Mouse (Mus musculus) myocyte (in vitro differentiated cells): Measurements from ENCODE around the gene Cnn1. TPM values are rescaled to one million over a fixed set of nuclear protein-coding genes. Genes with fewer than 3 reads are reported as not detected.

Experiments used
- H3K27me3 ChIP-seq: one replicate; pipeline ENCODE4 v1.6.1; 2011; ENCODE audit not compliant: control insufficient read depth, insufficient read depth, insufficient read length
- H3K36me3 ChIP-seq: one replicate; pipeline ENCODE4 v1.6.1; 2011; ENCODE audit not compliant: control insufficient read depth, insufficient read depth
- H3K4me2 ChIP-seq: one replicate; pipeline ENCODE4 v1.6.1; 2011; ENCODE audit warnings: low read depth, control low read depth
- H3K4me3 ChIP-seq: one replicate; pipeline ENCODE4 v1.5.1; 2011; ENCODE audit warnings: mild to moderate bottlenecking, control low read depth, moderate library complexity
- H3K79me2 ChIP-seq: one replicate; pipeline ENCODE4 v1.6.1; 2011; ENCODE audit not compliant: control insufficient read depth, insufficient read depth
- H3ac ChIP-seq: one replicate; pipeline ENCODE4 v1.6.1; 2011; ENCODE audit not compliant: control insufficient read depth, insufficient read length
- CEBPB ChIP-seq: IDR thresholded peaks from 2 replicates; pipeline ENCODE4 v1.6.1; 2011; ENCODE audit warnings: mild to moderate bottlenecking, moderate library complexity; ENCODE audit not compliant: poor library complexity, insufficient read depth, severe bottlenecking
- E2F4 ChIP-seq: IDR thresholded peaks from one replicate; pipeline ENCODE4 v1.6.1; 2011; ENCODE audit warnings: mild to moderate bottlenecking, control low read depth, moderate library complexity; ENCODE audit not compliant: insufficient read depth
- MAX ChIP-seq: IDR thresholded peaks from one replicate; pipeline ENCODE4 v1.6.1; 2011; ENCODE audit warnings: low read depth, mild to moderate bottlenecking, control low read depth
- MYOD1 ChIP-seq, 3 experiments: IDR thresholded peaks; one replicate each; pipeline ENCODE4 v1.6.1; 2011; ENCODE audit warnings: control low read depth in 2 of 3, low read depth in 2 of 3, mild to moderate bottlenecking in 2 of 3, moderate library complexity in 1 of 3; ENCODE audit not compliant: insufficient read length in 2 of 3, control insufficient read depth in 1 of 3
- MYOG ChIP-seq, 3 experiments: IDR thresholded peaks; one replicate each; pipeline ENCODE4 v1.6.1; 2011; ENCODE audit warnings: control low read depth in 2 of 3, low read depth in 2 of 3, mild to moderate bottlenecking in 2 of 3; ENCODE audit not compliant: insufficient read length in 2 of 3, control insufficient read depth in 1 of 3, insufficient read depth in 1 of 3
- POLR2A ChIP-seq: IDR thresholded peaks from one replicate; pipeline ENCODE4 v1.6.1; 2011; ENCODE audit warnings: low read depth, mild to moderate bottlenecking, control low read depth, moderate library complexity; ENCODE audit not compliant: insufficient read length
- POLR2AphosphoS2 ChIP-seq: IDR thresholded peaks from one replicate; pipeline ENCODE4 v1.6.1; 2011; ENCODE audit warnings: low read depth, control low read depth; ENCODE audit not compliant: insufficient read length
- REST ChIP-seq: IDR thresholded peaks from one replicate; pipeline ENCODE4 v1.6.1; 2011; ENCODE audit warnings: mild to moderate bottlenecking, control low read depth, moderate library complexity; ENCODE audit not compliant: insufficient read depth, insufficient read length
- SRF ChIP-seq: IDR thresholded peaks from one replicate; pipeline ENCODE4 v1.6.1; 2011; ENCODE audit warnings: low read depth; ENCODE audit not compliant: control insufficient read depth, insufficient read length
- TCF12 ChIP-seq: IDR thresholded peaks from one replicate; pipeline ENCODE4 v1.6.1; 2011; ENCODE audit warnings: mild to moderate bottlenecking, control low read depth; ENCODE audit not compliant: poor library complexity, insufficient read depth, severe bottlenecking
- TCF3 ChIP-seq: IDR thresholded peaks from one replicate; pipeline ENCODE4 v1.6.1; 2011; ENCODE audit warnings: low read depth, control low read depth; ENCODE audit not compliant: insufficient read length
- USF1 ChIP-seq: IDR thresholded peaks from one replicate; pipeline ENCODE4 v1.6.1; 2011; ENCODE audit warnings: low read depth, mild to moderate bottlenecking, control low read depth, moderate library complexity
- polyA plus RNA-seq: library from polyadenylated mRNA; unstranded; fragments of >200 nt; fragmentation: generic; extraction: Trizol; gene quantifications from one replicate; pipeline ENCODE4 v1.2.1, GENCODE M21; 2012; ENCODE audit warnings: missing spikeins

The Cnn1 gene
- polyA plus RNA-seq, 1 experiment = 7.1 TPM

- TF ChIP-seq TCF12 (no peak), TCF3 (no peak), MYOG (IDR thresholded peaks at IDR 0.05; ENCODE audit: control insufficient read depth in 1 of 3, insufficient read depth in 1 of 3, insufficient read length in 2 of 3, low read depth in 2 of 3) (no peak), CEBPB (no peak), POLR2AphosphoS2 (no peak), REST (no peak), SRF (no peak), E2F4 (no peak), MAX (no peak), MYOD1 (IDR thresholded peaks at IDR 0.05; ENCODE audit: control insufficient read depth in 1 of 3, insufficient read length in 2 of 3, low read depth in 2 of 3) (no peak), POLR2A (no peak), USF1 (no peak)
- H3K4me3 ChIP-seq = no peak overlapping the region
- H3K36me3 ChIP-seq = no peaks in the 10 kb centered on the region
These were observed 47.7 kb upstream of the Cnn1 start for GRCm38 (mm10) chr9:22051161-22051957.

DNA sequence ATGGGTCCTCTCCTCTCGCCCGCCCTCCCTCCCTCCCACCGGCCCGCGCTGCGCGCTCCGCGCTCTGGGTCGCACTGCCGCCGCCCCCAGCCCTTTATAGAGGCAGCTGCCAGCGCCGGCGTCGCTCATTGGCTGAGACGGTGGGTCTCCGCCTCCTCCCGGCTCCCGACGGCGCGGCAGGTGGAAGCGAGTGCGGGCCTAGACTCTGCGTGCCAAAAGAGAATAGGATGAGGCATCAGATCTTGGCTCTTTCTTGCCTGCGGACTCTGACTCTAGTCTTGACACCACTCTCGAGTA lies 47.1 kb upstream of the Cnn1 start, which contains the start of gene Elavl3:
TSS of gene Elavl3 (minus strand) at position 66 of the 297 bp plus-strand sequence.
- H3K4me3 ChIP-seq = no peak within 1 kb of the TSS
- no peaks in the 10 kb centered on the region for H3K36me3 ChIP-seq

More at GRCm38 (mm10) chr9:22051161-22051957, 47.7 kb upstream of the Cnn1 start:
- Histone ChIP-seq H3K4me2 (no peak overlapping the region), H3K79me2 (no peaks in the 10 kb centered on the region), H3K27me3 (peaks cover 44% of the 10 kb centered on the region), H3ac (no peak overlapping the region)

GRCm38 (mm10) chr9:22053657-22054056 lies 45.4 kb upstream of the Cnn1 start:
- Histone ChIP-seq H3ac (no peak overlapping the region), H3K4me2 (no peak overlapping the region), H3K27me3 (peaks cover 37% of the 10 kb centered on the region), H3K79me2 (no peaks in the 10 kb centered on the region), H3K4me3 (no peak overlapping the region), H3K36me3 (no peaks in the 10 kb centered on the region)
- peak; percentile 81 for TF ChIP-seq REST
- no peak for TF ChIP-seq POLR2AphosphoS2
- no peak for TF ChIP-seq MYOG (IDR thresholded peaks at IDR 0.05; ENCODE audit: control insufficient read depth in 1 of 3, insufficient read depth in 1 of 3, insufficient read length in 2 of 3, low read depth in 2 of 3)
- no peak for TF ChIP-seq MYOD1 (IDR thresholded peaks at IDR 0.05; ENCODE audit: control insufficient read depth in 1 of 3, insufficient read length in 2 of 3, low read depth in 2 of 3)

More for the DNA sequence above, 47.1 kb upstream of the Cnn1 start, which contains the start of gene Elavl3:
- TF ChIP-seq E2F4 = no peak
- no peak for TF ChIP-seq REST
- TF ChIP-seq MYOD1 (IDR thresholded peaks at IDR 0.05; ENCODE audit: control insufficient read depth in 1 of 3, insufficient read length in 2 of 3, low read depth in 2 of 3) = no peak
- TF ChIP-seq TCF3 = no peak
- no peak for TF ChIP-seq POLR2AphosphoS2
- TF ChIP-seq USF1 = no peak
- no peak for TF ChIP-seq POLR2A
- TF ChIP-seq MYOG (IDR thresholded peaks at IDR 0.05; ENCODE audit: control insufficient read depth in 1 of 3, insufficient read depth in 1 of 3, insufficient read length in 2 of 3, low read depth in 2 of 3) = no peak
- TF ChIP-seq MAX = no peak
- TF ChIP-seq SRF = no peak
- no peak for TF ChIP-seq CEBPB
- no peak for TF ChIP-seq TCF12
- Histone ChIP-seq H3K79me2 (no peaks in the 10 kb centered on the region), H3K4me2 (no peak within 1 kb of the TSS), H3K27me3 (peaks cover 42% of the 10 kb centered on the region), H3ac (no peak within 1 kb of the TSS)

DNA sequence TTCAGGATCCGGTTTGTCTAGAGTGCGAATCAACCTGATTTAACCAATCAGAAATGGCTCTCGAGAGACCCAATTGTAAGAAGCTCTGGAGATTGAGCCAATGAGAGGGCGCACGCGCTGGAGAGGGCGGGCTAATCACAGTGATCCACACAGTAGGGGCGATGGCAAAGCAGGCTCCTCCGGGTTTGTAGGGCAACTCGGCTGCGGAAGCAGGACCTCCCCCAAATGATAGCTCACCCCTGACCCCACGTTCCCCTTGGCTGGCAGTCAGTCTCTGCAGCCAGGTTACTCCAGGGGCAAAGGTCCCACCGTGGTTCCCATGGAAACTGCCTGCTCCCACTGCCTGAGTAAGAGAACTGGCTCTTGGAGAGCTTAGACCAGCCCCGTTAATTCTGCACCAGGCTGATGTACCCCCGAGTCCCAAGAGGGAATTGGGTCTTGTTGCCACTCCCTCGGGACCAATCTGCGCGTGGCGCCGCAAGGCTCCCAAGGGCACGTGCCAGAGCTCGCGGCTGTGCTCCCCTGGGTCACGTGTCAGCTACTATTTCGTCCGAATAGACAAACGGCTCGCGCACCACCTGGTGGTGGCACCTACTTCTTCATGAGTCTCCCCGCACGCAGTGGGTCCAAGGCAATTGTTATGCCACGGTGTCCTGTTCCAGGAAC lies 44.5 kb upstream of the Cnn1 start:
- no peak for TF ChIP-seq REST
- TF ChIP-seq CEBPB = no peak
- TF ChIP-seq USF1 = no peak
- TF ChIP-seq SRF = no peak
- TF ChIP-seq POLR2AphosphoS2 = peak; percentile 34
- no peak for TF ChIP-seq MAX
- no peak for TF ChIP-seq MYOD1 (IDR thresholded peaks at IDR 0.05; ENCODE audit: control insufficient read depth in 1 of 3, insufficient read length in 2 of 3, low read depth in 2 of 3)
- H3ac ChIP-seq = no peak overlapping the region
- H3K4me2 ChIP-seq = no peak overlapping the region
- no peaks in the 10 kb centered on the region for H3K79me2 ChIP-seq
- H3K36me3 ChIP-seq = no peaks in the 10 kb centered on the region
- no peak overlapping the region for H3K4me3 ChIP-seq
- peaks cover 28% of the 10 kb centered on the region for H3K27me3 ChIP-seq

DNA sequence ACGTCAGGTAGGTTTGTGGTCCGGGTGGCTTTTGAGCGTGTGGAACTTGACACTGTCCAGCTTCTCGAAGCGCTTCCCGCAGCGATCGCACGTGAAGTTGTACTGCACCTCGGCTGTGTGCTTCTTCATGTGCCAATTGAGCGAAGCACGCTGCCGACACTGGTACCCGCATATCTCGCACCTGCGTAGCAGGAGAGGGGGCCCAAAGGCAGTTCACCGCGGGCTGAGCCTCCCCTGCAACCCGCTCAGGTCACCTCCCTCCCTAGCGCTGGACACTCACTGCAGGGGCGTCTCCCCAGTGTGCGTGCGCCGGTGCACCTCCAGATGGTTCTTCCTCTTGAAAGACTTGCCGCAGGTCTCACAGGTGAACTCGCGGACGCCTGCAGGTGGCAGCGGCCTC lies 43.3 kb upstream of the Cnn1 start:
- peaks cover 17% of the 10 kb centered on the region for H3K27me3 ChIP-seq
- no peak overlapping the region for H3ac ChIP-seq
- no peaks in the 10 kb centered on the region for H3K79me2 ChIP-seq
- H3K4me3 ChIP-seq = no peak overlapping the region
- H3K36me3 ChIP-seq = no peaks in the 10 kb centered on the region
- no peak overlapping the region for H3K4me2 ChIP-seq
- TF ChIP-seq MYOG (IDR thresholded peaks at IDR 0.05; ENCODE audit: control insufficient read depth in 1 of 3, insufficient read depth in 1 of 3, insufficient read length in 2 of 3, low read depth in 2 of 3) = no peak
- TF ChIP-seq POLR2A = peak; percentile 7
